Mouse (Mus musculus) testis, adult 10 weeks (tissue): ENCODE data around the gene Rpusd4. TPM values are rescaled to one million over a fixed set of nuclear protein-coding genes. Genes with fewer than 3 reads are reported as not detected.

Experiments
- polyA plus RNA-seq: library from polyadenylated mRNA; stranded (reverse); fragments of 350-450 nt; fragmentation: Illumina TruSeq; extraction: RNeasy Lipid Tissue Mini Kit (QIAGEN cat#74804); gene quantifications from one replicate; pipeline ENCODE4 v1.2.3, GENCODE M21; 2014; ENCODE audit warnings: low read depth, low replicate concordance

Rpusd4 gene
- 2.5 TPM for polyA plus RNA-seq

GRCm38 (mm10) chr9:35267146-35267975 is at the start of gene Rpusd4, which contains the start of gene Fam118b:
Rpusd4 (plus strand) TSS chr9:35267865.
Fam118b (minus strand) TSS chr9:35267805.

Other genes starting within 250 kb of the Rpusd4 start
- gene St3gal4, start 148.6 kb upstream of the Rpusd4 start, polyA plus RNA-seq: 23.5 TPM
- 9.8 TPM for gene Dcps, start 91.8 kb upstream of the Rpusd4 start, polyA plus RNA-seq
- gene Srpr, start 67.7 kb upstream of the Rpusd4 start, polyA plus RNA-seq: 171 TPM
- 1.6 TPM for gene Tirap, start 67.6 kb upstream of the Rpusd4 start, polyA plus RNA-seq
- gene Foxred1, start 56.8 kb upstream of the Rpusd4 start, polyA plus RNA-seq: 16.4 TPM
- 153 TPM for gene Fam118b, start 60 bp upstream of the Rpusd4 start, polyA plus RNA-seq
- 2.9 TPM for gene Cdon, start 153.3 kb downstream of the Rpusd4 start, polyA plus RNA-seq